Mouse (Mus musculus) lung, adult 2 months (tissue): ENCODE data around the gene Icam2. TPM values are rescaled to one million over a fixed set of nuclear protein-coding genes. Genes with fewer than 3 reads are reported as not detected.
A peak's percentile ranks its signal among the peaks of the same experiment; 100 is the strongest.
"Not testable (repeated sequence)": the region's sequence is repeated elsewhere in the genome, so short reads cannot be mapped to it uniquely, and the experiment has no call there.

Experiments
- DNase-seq: peaks from one replicate; pipeline ENCODE4 v3.0.0; 2022
- H3K4me1 ChIP-seq: fragments of 200-500 bp; 2 replicates; pipeline ENCODE4 v1.6.1; 2011; ENCODE audit warnings: low read length; ENCODE audit not compliant: control insufficient read depth, insufficient read depth
- H3K4me3 ChIP-seq: fragments of 200-500 bp; replicated peaks from 2 replicates; pipeline ENCODE3; 2011; ENCODE audit warnings: low read depth, mild to moderate bottlenecking, control low read depth, low read length; ENCODE audit errors: extremely low read depth
- CTCF ChIP-seq: fragments of 200-500 bp; IDR thresholded peaks from 2 replicates; pipeline ENCODE4 v1.5.1; 2011; ENCODE audit warnings: mild to moderate bottlenecking, low read length, control low read depth; ENCODE audit not compliant: insufficient read depth
- POLR2A ChIP-seq: fragments of 200-500 bp; IDR thresholded peaks from 2 replicates; pipeline ENCODE4 v1.6.1; 2011; ENCODE audit warnings: low read depth, mild to moderate bottlenecking, control low read depth, low read length, borderline replicate concordance; ENCODE audit errors: extremely low read depth
- WGBS: fragments of 180-500 bp; shearing (Covaris S2); methylation state at CpG from one replicate; pipeline ENCODE4 v1.1.7; 2018; 5-methylcytosine and 5-hydroxymethylcytosine counted together
- polyA plus RNA-seq: library from polyadenylated mRNA; depleted of rRNA; stranded (reverse); fragments of >200 nt; gene quantifications from 2 replicates; pipeline ENCODE4 v1.2.3, GENCODE M21; 2012

Icam2 gene
- polyA plus RNA-seq, 1 experiment: 318 TPM

DNA sequence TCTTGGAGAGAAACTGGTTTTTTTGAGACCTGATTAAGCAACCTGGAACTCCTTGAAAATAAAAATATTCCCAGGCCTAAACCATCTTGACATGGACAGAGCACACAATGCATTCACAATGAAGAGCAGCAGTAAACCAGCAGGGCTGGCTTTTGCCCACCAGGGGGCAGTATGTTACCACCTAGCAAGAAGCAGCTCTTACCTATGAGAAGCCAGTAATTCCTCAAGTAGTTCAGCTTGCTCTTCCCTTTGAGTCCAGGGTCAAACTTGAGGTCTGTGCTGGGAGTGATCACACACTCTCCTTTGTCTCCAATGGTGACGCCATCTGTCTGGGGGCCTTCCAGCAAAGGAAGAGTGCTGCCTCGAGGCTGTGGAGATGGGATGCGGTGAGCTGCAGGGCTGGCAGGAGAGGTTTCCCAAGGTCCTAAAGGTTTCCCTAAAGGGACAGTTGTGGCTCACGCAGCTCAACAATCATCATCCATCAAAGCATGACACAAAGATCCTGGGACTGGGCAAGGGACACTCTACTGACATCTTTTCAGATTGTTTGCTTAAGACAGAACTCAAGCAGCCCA lies 30.8 kb upstream of the Icam2 start:
- Histone ChIP-seq H3K4me3 (no peak overlapping the region), H3K4me1 (no peaks in the 10 kb centered on the region)
- peak; percentile 75 for DNase-seq
- TF ChIP-seq CTCF (peak; percentile 95), POLR2A (no peak)
- 34% methylated on average over 4 of the region's 4 CpGs for WGBS

GRCm38 (mm10) chr11:106417860-106418259 lies 30.0 kb upstream of the Icam2 start:
- TF ChIP-seq POLR2A (no peak), CTCF (no peak)
- Histone ChIP-seq H3K4me1 (no peaks in the 10 kb centered on the region), H3K4me3 (no peak overlapping the region)
- no peak for DNase-seq
- WGBS: 75% methylated on average over 2 of the region's 2 CpGs

- TF ChIP-seq CTCF: no peak
- 78% methylated on average over 3 of the region's 3 CpGs for WGBS
- no peak for DNase-seq
Measured at GRCm38 (mm10) chr11:106416331-106416730, 28.5 kb upstream of the Icam2 start.

GRCm38 (mm10) chr11:106412641-106413360 lies 24.9 kb upstream of the Icam2 start:
- 69% methylated on average over 3 of the region's 3 CpGs for WGBS
- Histone ChIP-seq H3K4me3 (no peak overlapping the region), H3K4me1 (no peaks in the 10 kb centered on the region)
- DNase-seq: no peak
- TF ChIP-seq CTCF: no peak
- TF ChIP-seq POLR2A: no peak

More at GRCm38 (mm10) chr11:106416331-106416730, 28.5 kb upstream of the Icam2 start:
- Histone ChIP-seq H3K4me3 (no peak overlapping the region), H3K4me1 (no peaks in the 10 kb centered on the region)

- Histone ChIP-seq H3K4me3 (no peak overlapping the region), H3K4me1 (no peaks in the 10 kb centered on the region)
- WGBS: 77% methylated on average over 2 of the region's 2 CpGs
- DNase-seq: no peak
- TF ChIP-seq CTCF: no peak
- no peak for TF ChIP-seq POLR2A
Measured at GRCm38 (mm10) chr11:106411157-106411556, 23.3 kb upstream of the Icam2 start.

DNA sequence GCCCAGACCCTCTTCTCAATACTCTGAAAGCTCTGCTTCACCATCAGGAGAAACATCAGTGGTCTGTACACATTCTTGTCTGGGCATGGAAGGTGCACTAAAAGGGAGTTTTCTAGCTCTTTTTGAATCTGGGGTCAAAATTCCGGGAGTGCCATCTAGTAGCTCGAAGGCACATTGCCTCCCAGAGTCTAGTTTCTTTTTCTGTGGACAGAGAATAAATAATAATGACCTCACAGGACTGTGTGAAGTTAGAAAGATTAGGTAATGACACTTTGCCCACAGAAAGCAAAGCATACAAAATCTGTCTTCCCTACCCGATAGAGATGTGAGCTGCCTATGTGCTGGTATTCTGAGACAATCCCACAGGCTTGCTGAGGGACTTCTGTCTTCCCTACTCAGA lies 22.6 kb upstream of the Icam2 start:
- TF ChIP-seq POLR2A (no peak), CTCF (no peak)
- Histone ChIP-seq H3K4me3 (no peak overlapping the region), H3K4me1 (no peaks in the 10 kb centered on the region)
- WGBS: 78% methylated on average over 3 of the region's 3 CpGs
- no peak for DNase-seq

GRCm38 (mm10) chr11:106410011-106410410 lies 22.1 kb upstream of the Icam2 start:
- no peaks in the 10 kb centered on the region for H3K4me1 ChIP-seq
- TF ChIP-seq POLR2A (no peak), CTCF (no peak)
- no peak for DNase-seq
- no peak overlapping the region for H3K4me3 ChIP-seq
- WGBS: 82% methylated on average over 4 of the region's 4 CpGs

- no peak for DNase-seq
- TF ChIP-seq CTCF: no peak
- TF ChIP-seq POLR2A: no peak
- no peak overlapping the region for H3K4me3 ChIP-seq
- WGBS: 91% methylated on average over 8 of the region's 8 CpGs
- H3K4me1 ChIP-seq: no peaks in the 10 kb centered on the region
Measured at GRCm38 (mm10) chr11:106398481-106398880, 10.6 kb upstream of the Icam2 start.

DNA sequence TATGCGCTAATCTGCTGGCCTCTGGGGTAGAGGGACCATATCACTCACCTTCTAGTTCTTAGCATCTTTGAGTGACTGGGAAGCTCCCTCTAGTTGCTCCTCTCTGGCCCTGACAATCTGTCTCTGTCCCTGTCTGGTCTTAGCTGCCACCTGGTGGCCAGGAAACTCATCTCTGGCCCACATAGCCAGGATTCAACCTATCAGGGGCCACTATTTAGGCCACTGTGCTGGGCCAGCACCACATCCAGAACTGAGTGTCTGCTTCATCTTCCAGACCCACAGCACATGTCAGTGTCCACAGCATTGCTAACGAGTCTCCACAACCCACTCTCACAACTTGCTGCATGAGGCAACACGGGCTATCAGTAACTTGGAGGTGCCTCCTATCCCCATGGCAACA lies 9.8 kb upstream of the Icam2 start:
- Histone ChIP-seq H3K4me1 (no peaks in the 10 kb centered on the region), H3K4me3 (no peak overlapping the region)
- 89% methylated on average over 3 of the region's 3 CpGs for WGBS
- TF ChIP-seq POLR2A: no peak
- TF ChIP-seq CTCF: peak; percentile 32; the same call in 1 of the 2 replicates
- no peak for DNase-seq

- not testable (repeated sequence) for H3K4me3 ChIP-seq, DNase-seq
- WGBS: 73% methylated on average over 2 of the region's 2 CpGs
- peaks cover 13% of the 10 kb centered on the region for H3K4me1 ChIP-seq
Measured at GRCm38 (mm10) chr11:106394055-106394454, 6.2 kb upstream of the Icam2 start.

DNA sequence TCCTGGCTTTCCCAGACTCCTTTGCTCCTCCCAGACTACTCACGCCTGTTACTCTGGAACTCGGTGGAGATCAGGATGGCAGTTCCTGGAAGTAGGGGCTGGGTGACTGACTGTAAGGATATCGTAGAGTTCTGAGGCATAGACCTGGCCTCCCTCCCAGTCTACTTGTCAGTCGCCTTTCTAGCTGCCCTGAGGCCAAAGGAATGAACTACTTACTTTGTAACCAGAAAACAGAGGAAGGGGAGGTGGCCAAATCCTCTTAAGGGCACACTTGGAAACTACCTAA lies 5.4 kb upstream of the Icam2 start:
- 36% methylated on average over 4 of the region's 4 CpGs for WGBS

More for the DNA sequence above, 5.4 kb upstream of the Icam2 start:
- H3K4me1 ChIP-seq: peaks cover 16% of the 10 kb centered on the region
- TF ChIP-seq CTCF: no peak
- no peak for DNase-seq
- H3K4me3 ChIP-seq: no peak overlapping the region
